Mouse (Mus musculus) ovary, adult 18-20 months (tissue): ENCODE measurements around the gene Clcn1.
A peak's percentile ranks its signal among the peaks of the same experiment; 100 is the strongest.

Experiments used
- DNase-seq: peaks from one replicate; pipeline ENCODE4 v3.0.0; 2022; ENCODE audit warnings: low spot score, mixed read lengths

The Clcn1 gene

DNA sequence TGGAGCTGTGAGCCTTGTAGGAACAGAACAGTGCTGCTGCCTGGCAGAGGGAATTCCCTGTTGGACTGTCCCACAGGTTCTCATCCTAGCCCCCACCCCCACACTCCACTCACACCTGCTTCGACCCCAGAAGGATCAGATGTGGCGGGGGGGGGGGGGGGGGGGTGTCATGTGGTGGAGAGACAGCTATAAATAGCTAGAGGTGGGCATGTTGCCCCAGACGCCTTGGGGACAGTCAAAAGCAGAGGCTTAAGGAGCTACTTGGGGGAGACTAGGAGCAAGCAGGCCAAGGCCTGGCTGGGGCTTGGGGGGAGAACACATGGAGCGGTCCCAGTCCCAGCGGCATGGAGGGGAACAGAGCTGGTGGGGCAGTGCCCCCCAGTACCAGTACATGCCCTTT is at the start of gene Clcn1:
Gene Clcn1, plus strand, starts transcription at position 238 of the 400 bp plus-strand sequence.
- DNase-seq = no peak

DNA sequence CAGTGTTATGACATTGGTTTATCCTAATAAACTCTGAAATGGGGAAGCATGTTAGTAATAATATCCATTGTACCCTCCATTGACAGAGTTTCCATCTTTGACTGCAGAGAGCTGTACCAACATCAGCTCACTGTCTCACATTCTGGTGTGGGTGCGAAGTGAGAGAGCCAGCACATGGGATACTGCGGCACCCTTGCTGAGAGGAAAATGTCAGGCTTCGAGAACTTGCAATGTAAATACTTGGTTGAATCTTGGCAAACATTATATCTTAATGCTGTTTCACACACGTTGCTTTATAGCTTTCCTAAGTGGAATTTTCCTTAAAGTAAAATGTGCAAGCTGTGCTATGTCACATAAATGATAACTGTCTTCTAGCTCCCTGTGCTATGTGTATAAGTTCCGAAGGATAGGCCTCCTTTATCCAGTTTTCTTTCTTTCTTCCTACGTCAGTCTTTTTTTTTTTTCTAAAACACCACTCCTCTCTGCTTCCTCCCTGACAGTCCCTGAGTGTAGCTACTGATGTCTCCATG is 49.1 kb upstream of the Clcn1 start:
- DNase-seq = no peak

DNA sequence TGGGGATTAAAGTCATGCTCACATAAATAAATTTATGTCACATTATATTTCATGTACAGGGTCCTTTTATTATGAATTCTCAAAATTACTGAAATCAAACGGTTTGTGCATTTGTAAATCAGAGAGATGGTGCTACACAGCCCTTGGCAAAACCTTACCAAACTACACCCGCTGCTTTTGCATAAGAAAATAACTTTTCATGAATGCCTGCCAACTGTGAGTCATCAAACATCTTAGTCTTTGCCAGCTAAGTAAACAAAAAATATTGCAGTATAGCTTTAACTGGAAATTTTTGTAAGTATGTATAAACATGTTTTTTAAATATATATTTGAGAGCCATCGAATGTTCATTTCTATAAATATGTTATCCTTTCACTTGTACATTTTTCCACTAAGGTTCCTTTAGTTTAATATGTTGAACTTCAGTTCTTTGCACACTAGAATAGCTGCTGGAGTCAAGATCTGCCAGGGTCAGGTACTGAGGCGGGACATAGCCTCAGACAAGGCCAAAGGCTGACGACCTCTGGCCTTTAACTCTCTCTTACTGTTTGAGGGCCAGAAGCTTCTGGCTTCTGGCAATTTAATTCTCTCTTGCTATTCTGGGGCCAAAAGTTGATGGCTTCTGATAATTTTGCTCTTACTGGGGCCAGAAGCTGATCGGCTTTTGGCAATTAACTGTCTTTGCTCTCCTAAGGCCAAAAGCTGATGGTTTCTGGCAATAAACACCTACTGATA is 45.0 kb upstream of the Clcn1 start:
- no peak for DNase-seq

DNA sequence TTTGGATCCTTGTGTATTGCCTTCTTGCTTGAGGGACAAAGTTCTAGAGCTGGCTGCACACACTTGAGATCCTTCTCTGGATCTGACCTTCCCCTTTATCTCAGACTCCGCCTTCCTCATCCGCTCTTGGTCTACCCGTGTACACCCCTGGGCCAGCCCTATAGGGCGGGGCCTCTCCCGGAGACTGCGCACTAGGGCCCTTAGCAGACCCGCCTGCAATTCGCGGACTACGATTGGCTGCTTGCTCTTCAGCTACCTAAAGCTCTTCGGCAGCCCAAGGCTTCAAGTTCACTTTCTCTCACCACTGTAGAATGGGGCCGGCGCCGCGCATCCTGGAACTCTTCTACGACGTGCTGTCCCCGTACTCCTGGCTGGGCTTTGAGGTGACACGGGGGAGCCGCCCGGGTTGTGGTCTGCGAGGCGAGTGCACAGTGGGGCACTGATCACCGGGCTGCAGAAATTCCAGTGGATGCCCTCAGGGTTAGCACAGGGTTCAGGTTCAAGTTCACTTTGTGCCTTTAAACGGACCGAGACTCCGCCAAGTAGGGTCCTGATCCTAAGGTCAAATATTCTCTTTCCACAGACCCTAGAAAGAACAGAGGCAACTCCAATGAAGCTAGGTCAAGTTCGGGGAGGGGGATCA is 40.7 kb upstream of the Clcn1 start, which contains the start of gene Gstk1:
Gene Gstk1, plus strand, starts transcription at position 225 of the 643 bp plus-strand sequence.
- peak; percentile 79 for DNase-seq

DNA sequence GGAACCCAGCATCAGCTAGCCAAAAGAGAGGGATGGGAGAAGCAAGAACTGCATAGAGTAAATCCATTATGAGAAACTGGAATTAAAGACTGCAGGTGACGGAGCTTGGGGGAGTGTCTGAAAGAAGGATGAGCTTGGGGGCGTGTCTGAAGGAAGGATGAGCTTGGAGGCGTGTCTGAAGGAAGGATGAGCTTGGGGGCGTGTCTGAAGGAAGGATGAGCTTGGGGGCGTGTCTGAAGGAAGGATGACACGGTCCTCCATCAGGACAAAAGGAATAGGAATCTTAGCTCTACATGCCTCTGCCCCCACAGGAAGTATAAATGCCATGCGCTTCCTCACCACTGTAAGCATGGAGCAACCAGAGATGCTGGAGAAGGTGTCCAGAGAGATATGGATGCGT is 39.3 kb upstream of the Clcn1 start:
- DNase-seq = no peak

DNA sequence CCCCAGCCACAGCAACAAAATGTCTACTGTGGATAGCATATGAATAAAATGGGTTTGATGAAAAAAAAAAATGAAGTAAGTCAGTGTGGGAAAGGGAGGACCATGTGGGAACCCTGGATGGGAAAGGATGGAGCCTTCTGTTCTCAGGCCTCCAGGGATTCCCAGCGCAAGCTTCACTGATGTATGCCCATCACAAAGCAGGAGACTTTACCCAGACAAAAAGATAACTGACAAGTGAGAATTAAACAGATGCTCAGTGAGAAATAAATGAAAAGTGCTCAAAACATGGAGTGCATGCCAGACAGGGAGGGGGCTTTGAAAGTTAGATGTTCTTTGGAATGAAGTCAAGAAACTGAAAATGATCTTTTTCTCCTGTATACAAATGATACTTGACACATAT is 38.5 kb upstream of the Clcn1 start:
- no peak for DNase-seq

DNA sequence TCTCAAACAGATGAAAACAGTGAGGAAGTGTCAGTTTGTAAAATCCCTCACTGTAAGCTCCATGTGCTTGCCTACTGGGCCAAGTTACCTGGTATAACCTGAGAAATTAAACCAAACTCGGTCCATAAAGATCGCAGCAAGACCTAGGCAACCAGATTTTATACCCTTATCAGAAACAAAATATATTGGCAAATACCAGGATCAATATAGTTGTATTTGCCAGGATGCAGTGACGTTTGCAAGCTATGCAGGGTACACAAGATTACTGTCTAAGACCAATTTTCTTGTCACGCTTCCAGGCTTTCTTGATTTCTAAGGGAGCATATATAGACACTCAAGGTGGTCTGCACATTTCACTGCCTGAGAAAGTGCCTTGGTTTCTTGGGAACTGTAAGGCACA is 34.7 kb upstream of the Clcn1 start:
- no peak for DNase-seq

DNA sequence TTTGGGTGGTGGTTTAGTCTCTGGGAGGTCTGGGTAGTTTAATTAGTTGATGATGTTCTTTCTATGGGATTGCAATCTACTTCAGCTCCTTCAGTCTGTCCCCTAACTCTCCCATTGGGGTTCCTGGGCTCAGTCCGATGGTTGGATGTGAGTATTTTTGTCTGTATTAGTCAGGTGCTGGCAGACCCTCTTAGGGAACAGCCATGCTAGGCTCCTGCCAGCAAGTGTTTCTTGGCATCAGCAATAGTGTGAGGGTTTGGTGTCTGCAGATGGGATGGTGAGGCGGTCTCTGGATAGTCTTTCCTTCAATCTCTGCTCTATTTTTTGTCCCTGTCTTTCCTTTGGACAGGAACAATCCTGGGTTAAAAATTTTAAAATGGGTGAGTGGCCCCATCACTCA is 33.4 kb upstream of the Clcn1 start:
- DNase-seq = no peak

DNA sequence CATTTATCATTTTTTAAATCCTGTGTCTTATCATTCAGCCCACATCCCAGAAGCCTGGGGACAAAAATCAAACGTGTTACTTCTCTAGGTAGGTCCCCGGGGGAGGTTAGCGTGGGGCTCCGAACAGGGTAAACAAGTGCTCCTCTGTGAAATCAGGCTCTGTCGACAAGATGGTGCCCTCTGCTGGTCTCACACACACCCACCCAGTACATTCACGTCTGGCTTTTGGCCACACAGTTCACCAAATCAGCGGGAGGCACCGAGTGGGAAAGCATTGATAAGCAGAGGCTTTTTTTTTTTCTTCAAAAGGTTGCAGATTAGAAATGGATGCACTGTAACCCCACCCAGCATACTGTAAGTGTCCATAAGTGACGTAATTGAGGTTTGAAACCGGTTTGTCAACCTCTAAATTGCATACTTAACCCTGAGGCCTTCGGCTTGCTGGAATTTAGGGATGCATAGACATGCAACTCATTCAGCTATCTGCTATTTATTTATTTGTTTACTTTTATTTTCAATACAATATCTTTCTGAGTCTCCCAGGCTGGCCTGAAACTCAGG is 29.1 kb upstream of the Clcn1 start:
- DNase-seq = peak; percentile 28

DNA sequence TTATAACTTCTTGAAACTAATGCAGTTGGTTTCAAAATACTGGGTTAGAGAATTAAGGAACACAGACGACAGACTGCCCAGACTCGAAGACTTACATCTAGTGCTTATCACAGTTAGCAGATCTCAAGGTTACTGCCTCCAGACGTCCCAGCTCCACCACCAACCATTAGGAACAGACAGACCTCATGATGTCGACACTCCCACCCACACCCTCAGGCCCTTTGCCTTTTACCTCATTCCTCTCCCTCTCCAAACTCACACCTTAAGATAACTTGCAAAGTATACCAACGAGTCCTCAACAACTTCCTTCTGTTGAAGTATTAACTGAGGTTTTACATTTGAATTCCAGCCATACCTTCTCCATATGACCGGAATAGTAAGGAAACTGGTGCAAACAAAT is 26.1 kb upstream of the Clcn1 start:
- DNase-seq = no peak

DNA sequence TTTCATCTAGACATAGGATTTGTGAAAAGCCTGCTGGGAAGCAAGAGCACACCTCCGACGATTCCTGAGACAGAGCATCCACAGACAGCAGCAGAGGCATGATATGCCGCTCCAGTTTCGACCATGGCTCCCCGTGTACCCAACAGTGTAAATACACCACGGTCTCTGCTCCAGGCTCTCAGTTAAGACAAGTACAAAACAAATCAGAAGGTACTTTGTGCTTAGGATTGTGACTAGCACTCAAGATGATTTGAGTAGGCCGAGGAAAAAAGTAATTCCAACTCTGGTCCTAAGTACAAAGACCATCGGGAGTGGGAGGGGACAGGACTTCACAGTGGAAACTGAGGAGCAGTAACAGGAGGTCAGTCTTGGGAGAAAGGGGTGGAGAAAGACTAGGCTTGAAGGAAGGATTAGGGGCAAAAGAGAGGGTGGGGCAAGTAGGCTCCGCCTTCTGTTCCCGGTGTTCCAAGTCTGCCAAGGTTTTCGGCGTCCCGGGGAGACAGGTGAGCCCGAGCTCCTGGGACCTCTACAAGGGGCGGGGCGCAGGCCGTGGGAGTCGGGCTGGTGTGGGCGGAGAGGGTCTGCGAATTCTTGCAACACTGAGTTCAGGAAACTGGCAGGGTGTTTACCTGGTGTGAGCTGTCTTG is 24.8 kb upstream of the Clcn1 start, which contains the start of gene Tmem139:
Gene Tmem139, plus strand, starts transcription at position 447 of the 647 bp plus-strand sequence.
- DNase-seq = no peak

DNA sequence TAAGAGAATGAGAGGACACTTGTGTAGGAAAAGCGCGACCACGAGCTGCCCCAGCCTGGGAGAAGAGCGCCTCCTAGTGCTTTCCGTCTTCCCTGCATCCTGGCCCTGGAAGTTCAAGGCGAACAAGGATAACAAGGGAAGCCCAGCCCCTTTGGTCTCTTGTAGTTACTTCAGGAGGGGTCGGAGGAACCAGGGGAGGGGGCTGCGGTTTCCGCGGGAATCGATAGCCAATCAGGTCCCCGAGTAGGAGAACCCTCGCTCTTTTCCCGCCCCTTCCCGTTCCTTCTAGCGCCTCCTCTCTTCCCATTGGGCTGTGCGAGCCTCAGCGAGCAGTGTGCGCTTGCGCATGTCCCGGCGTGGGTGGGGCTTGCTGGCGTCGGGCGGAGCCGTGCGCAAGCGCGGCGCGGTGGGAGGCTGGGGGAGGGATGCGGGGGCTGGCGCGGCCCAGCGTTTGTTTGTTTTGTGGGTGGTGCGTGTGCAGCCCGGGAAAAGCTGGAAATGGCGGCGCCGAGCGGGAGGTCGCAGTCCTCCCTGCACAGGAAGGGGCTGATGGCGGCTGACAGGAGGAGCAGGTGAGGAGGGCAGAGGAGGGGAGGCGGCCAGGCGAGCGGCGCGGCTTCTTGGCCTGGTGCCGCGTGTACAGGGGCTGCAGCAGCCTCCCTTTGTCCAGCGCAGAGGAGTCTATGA is 21.7 kb upstream of the Clcn1 start, which contains the start of gene Casp2:
Gene Casp2, plus strand, starts transcription at position 360 of the 687 bp plus-strand sequence.
- DNase-seq = peak; percentile 99

DNA sequence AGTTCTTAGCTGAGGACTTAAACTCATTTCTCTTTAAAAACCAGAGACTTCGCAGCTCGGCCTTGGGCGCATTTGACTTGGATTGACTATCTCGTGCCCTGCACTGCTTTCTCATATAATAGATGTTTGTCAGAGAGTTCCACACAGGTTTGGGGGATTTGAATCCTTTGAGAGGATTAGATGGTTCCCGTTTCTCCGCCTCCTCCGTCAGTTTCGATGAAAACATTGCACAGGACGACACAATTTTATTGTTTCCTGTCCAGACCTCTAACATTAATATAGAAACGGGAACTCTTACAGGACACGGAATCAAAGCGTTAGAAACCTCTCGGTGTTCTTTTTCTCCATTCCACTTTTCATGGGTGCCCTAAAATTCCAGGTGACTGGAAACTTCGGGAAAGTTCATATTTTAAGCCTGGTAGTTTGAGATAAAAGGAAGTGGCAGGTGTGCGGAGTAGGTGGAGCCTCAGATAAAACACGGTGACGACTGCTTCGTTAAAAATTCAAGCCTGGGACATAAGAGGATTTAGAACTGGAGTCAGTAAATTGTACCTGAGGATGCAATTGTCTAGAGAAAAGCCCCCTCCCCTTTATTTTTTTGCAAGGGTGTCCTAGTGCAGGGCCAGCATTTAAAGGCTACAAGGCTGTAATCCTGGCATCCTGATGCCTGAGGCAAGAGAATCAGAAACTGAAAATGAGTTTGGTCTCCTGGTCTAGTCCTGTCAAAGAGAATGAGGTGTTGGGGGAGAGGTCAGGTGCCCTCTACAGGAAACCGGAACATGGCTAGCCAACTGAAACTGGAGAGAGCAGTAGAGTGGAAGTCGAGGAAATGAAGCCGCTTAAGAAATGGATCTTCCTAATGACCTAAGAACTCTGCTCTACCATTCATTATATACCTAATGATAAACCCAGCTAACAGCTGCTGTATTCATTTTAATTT is 20.8 kb upstream of the Clcn1 start:
- DNase-seq = no peak

DNA sequence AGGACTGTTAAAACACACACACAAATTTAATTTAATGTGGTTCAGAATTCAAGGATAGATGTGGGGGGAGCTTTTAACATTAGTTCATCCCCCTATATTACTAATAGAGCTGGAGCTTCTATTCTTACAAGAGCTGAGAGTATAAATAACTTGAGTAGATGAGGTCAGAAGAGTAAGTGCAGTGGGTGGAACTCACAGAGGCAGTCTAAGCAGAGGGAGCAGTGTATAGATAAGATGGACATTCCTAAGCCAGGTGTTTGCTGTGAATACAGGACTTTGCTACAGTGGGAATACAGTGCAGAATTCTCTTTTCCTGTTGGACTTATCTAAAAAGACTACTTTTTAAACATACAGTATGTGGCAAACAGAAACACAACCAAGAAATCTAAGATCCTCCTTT is 15.7 kb upstream of the Clcn1 start:
- DNase-seq = no peak

DNA sequence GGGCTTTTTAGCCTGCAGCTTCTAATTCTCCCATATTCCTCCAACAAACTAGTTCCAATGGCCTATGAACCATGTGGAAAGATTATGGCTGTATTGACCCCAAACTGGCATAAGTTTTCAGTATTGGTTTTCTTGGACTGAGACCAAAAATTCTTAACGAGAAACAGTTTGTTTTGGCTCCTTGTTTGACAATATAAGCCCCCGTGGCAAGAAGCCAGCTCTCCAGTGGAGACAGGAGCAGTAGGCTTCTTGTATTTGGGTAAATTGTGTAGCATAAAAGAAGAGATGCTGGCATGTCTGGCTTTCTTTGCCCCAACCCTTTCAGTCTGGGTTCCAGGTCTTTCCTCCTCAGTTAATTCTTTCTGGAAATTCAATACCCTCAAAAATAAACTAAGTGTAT is 10.3 kb upstream of the Clcn1 start:
- no peak for DNase-seq

DNA sequence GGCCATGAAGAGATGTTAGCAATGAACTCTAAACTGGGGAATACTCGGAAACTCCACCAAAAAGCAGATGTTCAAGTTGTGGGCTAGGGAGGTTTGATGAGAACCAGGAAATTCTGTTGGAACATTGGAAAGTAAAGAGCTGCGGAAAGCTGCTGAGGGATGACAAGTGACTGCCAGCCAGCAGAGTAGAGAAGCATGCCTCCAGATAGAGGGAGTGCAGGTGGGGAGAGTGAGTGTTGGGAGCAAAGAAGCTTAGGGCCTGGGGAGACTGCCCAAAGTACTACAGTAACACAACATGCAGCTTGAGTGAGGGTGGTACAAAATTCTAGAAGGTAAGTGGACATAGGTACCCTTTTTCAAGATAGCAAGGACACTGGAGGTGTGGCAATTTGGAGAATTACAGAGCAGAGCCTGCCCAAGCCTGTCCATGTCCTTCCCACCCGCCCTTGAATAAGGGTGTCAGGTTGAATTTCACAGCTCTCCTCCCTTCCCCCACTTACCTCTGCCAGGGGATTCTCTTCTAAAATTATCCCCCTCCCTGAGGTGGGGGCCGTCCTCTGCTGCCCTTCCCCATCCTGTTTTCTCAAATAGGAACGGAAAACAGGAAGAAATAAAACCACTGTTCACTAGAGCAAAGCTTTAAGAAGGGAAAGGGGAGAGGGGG is 3.5 kb upstream of the Clcn1 start:
- DNase-seq = no peak

DNA sequence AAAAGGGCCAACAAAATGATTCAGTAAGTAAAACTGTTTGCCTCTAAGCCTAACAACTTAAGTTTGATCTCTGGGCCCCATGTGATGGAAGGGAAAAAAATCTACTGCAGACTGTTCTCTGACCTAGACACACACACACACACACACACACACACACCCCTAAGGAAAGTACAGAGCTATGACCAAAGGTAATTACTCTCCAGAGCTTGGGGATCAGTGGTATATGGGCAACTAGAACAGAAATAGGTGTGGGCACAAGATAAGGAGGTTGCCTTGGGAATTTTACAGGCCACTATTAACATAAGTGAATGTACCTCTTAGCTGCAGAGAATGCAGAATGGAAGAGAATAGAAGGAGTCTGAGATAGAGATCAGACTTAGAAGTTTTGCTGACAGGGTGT is 1.1 kb downstream of the Clcn1 start:
- no peak for DNase-seq

DNA sequence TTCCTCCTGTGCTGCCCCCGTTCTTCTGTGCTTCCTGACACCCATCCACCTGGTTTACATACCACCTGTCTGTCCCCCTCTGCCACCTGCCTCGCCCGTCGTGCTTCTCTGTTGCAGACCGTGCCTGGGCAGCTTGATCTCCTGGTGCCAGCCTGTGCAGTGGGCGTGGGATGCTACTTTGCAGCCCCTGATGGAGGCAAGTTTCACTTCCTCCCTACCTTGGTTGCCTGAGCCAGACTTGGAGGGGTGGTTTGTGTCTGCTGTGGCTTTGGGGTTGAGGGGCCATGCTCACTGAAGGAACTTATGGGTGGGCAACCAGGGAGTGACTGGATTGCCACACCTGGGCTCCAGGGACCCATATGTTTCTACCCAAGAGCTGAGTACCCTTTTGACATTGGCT is 6.8 kb downstream of the Clcn1 start:
- no peak for DNase-seq

DNA sequence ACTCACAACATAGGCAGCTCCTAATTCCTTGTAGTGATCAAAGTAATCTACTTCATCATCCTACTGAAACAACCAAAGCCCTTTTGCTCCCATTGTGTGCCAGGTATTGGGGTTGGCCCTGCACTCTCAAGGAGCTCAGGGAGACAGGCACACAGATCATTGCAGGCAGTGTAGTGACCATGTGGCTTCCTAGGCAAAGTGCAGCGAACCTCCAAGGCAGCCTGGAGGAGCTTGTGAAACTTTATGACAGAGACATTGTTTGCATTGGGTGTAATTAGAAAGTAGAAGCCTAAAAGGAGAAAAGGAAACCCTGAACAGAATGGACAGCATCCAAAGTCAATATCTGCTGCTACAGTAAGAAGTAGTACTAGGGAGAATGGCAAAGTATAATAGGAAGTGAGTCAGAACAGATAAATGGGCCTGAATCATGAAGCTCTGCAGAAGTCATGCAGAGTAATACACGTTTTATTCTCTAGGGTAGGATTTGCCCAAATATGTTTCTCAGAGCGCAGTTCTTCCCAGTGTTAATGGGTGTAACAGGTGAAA is 9.1 kb downstream of the Clcn1 start:
- no peak for DNase-seq

DNA sequence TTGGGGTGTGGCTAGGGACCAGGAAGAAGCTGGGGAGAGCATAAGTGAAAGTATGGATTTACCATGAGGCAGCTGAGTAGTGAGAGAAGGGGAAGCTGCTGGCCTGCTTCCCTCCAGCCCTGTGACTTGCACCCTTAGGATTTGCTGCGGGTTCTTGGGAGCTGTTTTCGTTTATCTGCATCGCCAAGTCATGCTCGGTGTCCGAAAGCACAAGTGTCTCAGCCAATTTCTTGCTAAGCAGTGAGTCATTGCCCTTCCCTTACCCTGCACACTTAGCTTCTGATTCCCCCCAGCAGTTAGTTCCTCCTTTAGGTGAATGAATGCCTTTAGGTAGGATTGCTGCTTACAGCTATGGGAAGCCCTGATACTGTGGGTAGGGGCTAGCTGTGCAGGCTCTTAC is 12.9 kb downstream of the Clcn1 start:
- DNase-seq = no peak
